Mouse (Mus musculus): ENCODE results near the gene Cnn2.

DNA sequence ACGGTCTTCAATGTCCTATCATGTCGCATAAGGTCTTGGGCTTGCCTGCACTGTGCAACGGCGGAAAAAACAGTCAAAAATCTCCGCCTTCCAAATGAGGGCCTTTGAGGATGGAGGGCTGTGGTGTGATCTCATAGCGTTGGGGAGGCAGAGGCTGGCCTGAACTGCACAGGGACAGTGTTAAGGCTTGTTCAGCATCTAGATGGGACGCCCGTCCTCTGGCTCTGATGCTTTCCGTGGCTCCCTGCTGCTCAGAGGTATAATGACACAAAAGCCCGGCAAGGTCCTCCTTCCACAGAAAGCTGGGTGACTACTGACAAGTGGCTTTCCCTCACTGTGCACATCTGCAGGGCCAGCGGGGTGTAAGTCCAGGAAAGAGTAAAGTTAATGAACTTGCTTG, 31.8 kb downstream of the Cnn2 start:
- no peak for TF ChIP-seq ZNF384 (IDR thresholded peaks at IDR 0.05; ENCODE audit: low read depth, low read length)
- no peak for TF ChIP-seq CHD2 (IDR thresholded peaks at IDR 0.05; ENCODE audit: low read depth, low read length)
- TF ChIP-seq MAFK (IDR thresholded peaks at IDR 0.05; ENCODE audit: insufficient read depth, low read depth, low read length): no peak
- TF ChIP-seq ZC3H11A (IDR thresholded peaks at IDR 0.05; ENCODE audit: borderline replicate concordance, low read depth, low read length): no peak

Data from ES-E14 (cell line).